13 mouse cellular contexts compared by ENCODE assay signal in genomic region chr5:129726784-129727183, GRCm38 (mm10). TPM values are rescaled to one million over a fixed set of nuclear protein-coding genes. Genes with fewer than 3 reads are reported as not detected.
DNase-seq lines count a peak whose midpoint lies in the region; ATAC-seq and TF ChIP-seq lines count a peak whose summit lies in the region.
"Had no signal": no experiment of that assay in that cellular context is flagged by ENCODE, and none has a peak within 500 bp of the region (broad histone marks: within the 10 kb centered on the region; RNA-seq: fewer than 3 reads in every experiment).

No protein-coding gene starts in this region.

- H3K36me3 ChIP-seq in heart, embryonic 10.5 days: no peaks in the 10 kb centered on the region
- no peaks in the 10 kb centered on the region for H3K36me3 ChIP-seq in limb, embryonic 12.5 days
- H3K36me3 ChIP-seq in limb, embryonic 10.5 days: no peaks in the 10 kb centered on the region
- H3K36me3 ChIP-seq in liver, postnatal 0 days (replicated peaks; ENCODE audit: insufficient read depth, low read length): no peaks in the 10 kb centered on the region
- no peaks in the 10 kb centered on the region for H3K36me3 ChIP-seq in thymus, adult 2 months (ENCODE audit: control insufficient read depth, insufficient read depth, low read length)

- peak overlapping the region; percentile 88; the same call in 1 of the 2 replicates for H3K4me3 ChIP-seq in heart, embryonic 10.5 days
- H3K4me3 ChIP-seq in limb, embryonic 12.5 days (replicated peaks): no peak overlapping the region
- H3K4me3 ChIP-seq in limb, embryonic 10.5 days: no peak overlapping the region
- no peak overlapping the region; the same call in 1 of the 2 replicates for H3K4me3 ChIP-seq in liver, postnatal 0 days (ENCODE audit: low read depth, low read length)
- no peak overlapping the region for H3K4me3 ChIP-seq in thymus, adult 2 months (ENCODE audit: control insufficient read depth, insufficient read depth, low read length)

- H3K4me1 ChIP-seq in heart, embryonic 10.5 days: peaks cover 49% of the 10 kb centered on the region
- H3K4me1 ChIP-seq in limb, embryonic 12.5 days (replicated peaks): peaks cover 36% of the 10 kb centered on the region
- peaks cover 32% of the 10 kb centered on the region for H3K4me1 ChIP-seq in limb, embryonic 10.5 days
- H3K4me1 ChIP-seq in liver, postnatal 0 days (ENCODE audit: insufficient read depth): peaks cover 42% of the 10 kb centered on the region
- peaks cover 9% of the 10 kb centered on the region for H3K4me1 ChIP-seq in thymus, adult 2 months (replicated peaks; ENCODE audit: control insufficient read depth, insufficient read depth, low read length)

- 86% methylated on average over 3 of the region's 3 CpGs for WGBS in heart, embryonic 10.5 days
- WGBS in limb, embryonic 12.5 days: 63% methylated on average over 3 of the region's 3 CpGs
- WGBS in limb, embryonic 10.5 days: 79% methylated on average over 3 of the region's 3 CpGs
- 79% methylated on average over 3 of the region's 3 CpGs for WGBS in liver, postnatal 0 days (ENCODE audit: insufficient replicate concordance)
- 96% methylated on average over 3 of the region's 3 CpGs for WGBS in thymus, adult 2 months

- H3K27ac ChIP-seq in heart, embryonic 10.5 days: peak overlapping the region; percentile 99
- H3K27ac ChIP-seq in limb, embryonic 12.5 days: no peak overlapping the region
- no peak overlapping the region for H3K27ac ChIP-seq in limb, embryonic 10.5 days
- H3K27ac ChIP-seq in liver, postnatal 0 days (ENCODE audit: low read depth): 0 out of 2 replicates have a peak overlapping the region, but pooled peaks have one; percentile 49
- no peak overlapping the region for H3K27ac ChIP-seq in thymus, adult 2 months (ENCODE audit: control insufficient read depth, insufficient read depth, low read length)

- no peaks in the 10 kb centered on the region for H3K9me3 ChIP-seq in heart, embryonic 10.5 days
- no peaks in the 10 kb centered on the region for H3K9me3 ChIP-seq in limb, embryonic 12.5 days
- no peaks in the 10 kb centered on the region for H3K9me3 ChIP-seq in limb, embryonic 10.5 days (replicated peaks)
- H3K9me3 ChIP-seq in liver, postnatal 0 days (ENCODE audit: low read length): no peaks in the 10 kb centered on the region

- no peak overlapping the region for H3K9ac ChIP-seq in limb, embryonic 12.5 days (replicated peaks)
- H3K9ac ChIP-seq in liver, postnatal 0 days (replicated peaks): no peak overlapping the region; the same call in 1 of the 2 replicates

- H3K27me3 ChIP-seq in heart, embryonic 10.5 days (ENCODE audit: insufficient read depth, poor library complexity, severe bottlenecking): no peaks in the 10 kb centered on the region
- no peaks in the 10 kb centered on the region for H3K27me3 ChIP-seq in limb, embryonic 12.5 days
- H3K27me3 ChIP-seq in limb, embryonic 10.5 days (ENCODE audit: low read depth, poor library complexity, severe bottlenecking): no peaks in the 10 kb centered on the region
- H3K27me3 ChIP-seq in liver, postnatal 0 days (ENCODE audit: insufficient read depth, low read length): no peaks in the 10 kb centered on the region
- H3K27me3 ChIP-seq in thymus, adult 2 months (ENCODE audit: control insufficient read depth, insufficient read depth, low read length): no peaks in the 10 kb centered on the region

- intact Hi-C loops in heart, postnatal 10 days (cut with DNase I): loop anchor here (5.0 kb wide), 1 partner anchor 151 kb away; no protein-coding TSS in a partner anchor

- peak overlapping the region; percentile 61; the same call in 1 of the 2 replicates for H3K4me2 ChIP-seq in limb, embryonic 12.5 days
- H3K4me2 ChIP-seq in liver, postnatal 0 days (ENCODE audit: low read depth, low read length): peak overlapping the region; percentile 74

- no peak for TF ChIP-seq POLR2A in thymus, adult 2 months (IDR thresholded peaks at IDR 0.05; ENCODE audit: control insufficient read depth, extremely low read depth, insufficient read depth, low read length, poor library complexity)

- DNase-seq in heart, embryonic 10.5 days (ENCODE audit: low spot score): no peak
- DNase-seq in heart, postnatal 10 days: no peak
- DNase-seq in limb, embryonic 10.5 days (ENCODE audit: low spot score): no peak
- peak; percentile 68 for DNase-seq in ZHBTc4 (ENCODE audit: low read depth, low spot score)
- no peak for DNase-seq in liver, postnatal 0 days
- no peak for DNase-seq in thymus, adult 2 months
- no peak for DNase-seq in thymus, postnatal 0 days (ENCODE audit: low spot score)
- DNase-seq: lung, postnatal 10 days; midbrain, embryonic 14.5 days had no signal

- no peak for TF ChIP-seq EP300 in liver, postnatal 0 days (IDR thresholded peaks at IDR 0.05; ENCODE audit: low read depth)

- no peak for ATAC-seq in limb, embryonic 12.5 days (ENCODE audit: insufficient number of reproducible peaks, insufficient read depth, low FRiP score, low TSS enrichment, low read depth)
- ATAC-seq in liver, postnatal 0 days: no peak
- ATAC-seq: activated CD4-positive, CD25-positive, alpha-beta regulatory T cell, adult 4 months had no signal

- no peak for TF ChIP-seq CTCF in liver, postnatal 0 days (IDR thresholded peaks at IDR 0.05; ENCODE audit: low read depth)
- no peak for TF ChIP-seq CTCF in thymus, adult 2 months (IDR thresholded peaks at IDR 0.05; ENCODE audit: borderline replicate concordance, control insufficient read depth, extremely low read depth, insufficient read depth, low read length, poor library complexity)

RNA-seq across cellular contexts. Expression of gene Nipsnap2, which starts 1.9 kb away (rescaled TPM):
- 140 and 220 TPM in 2 replicates for polyA plus RNA-seq in heart, embryonic 10.5 days (2016; fragmentation: Nextera tagmentation; extraction: Ambion mirVana)
- total RNA-seq in heart, postnatal 10 days (2021): 100 to 1,000 TPM; 591 to 619 TPM
- polyA plus RNA-seq in limb, embryonic 12.5 days (2016; fragmentation: Nextera tagmentation; extraction: Ambion mirVana): 101 and 106 TPM in 2 replicates
- polyA plus RNA-seq in limb, embryonic 10.5 days (2016; fragmentation: Nextera tagmentation; extraction: Ambion mirVana): 59.6 and 75.0 TPM in 2 replicates
- 30.5 and 32.2 TPM in 2 replicates for polyA plus RNA-seq in liver, postnatal 0 days (2015; fragmentation: Nextera tagmentation; extraction: Ambion mirVana)
- 31.5 and 45.9 TPM in 2 replicates for polyA plus RNA-seq in thymus, adult 2 months (2012; rRNA removed)
- 77.2 and 91.7 TPM in 2 replicates for polyA plus RNA-seq in thymus, postnatal 0 days (2015; fragmentation: Nextera tagmentation; extraction: Ambion mirVana)

RNA-seq across cellular contexts. Expression of gene Mrps17, which starts 11.5 kb away (rescaled TPM):
- polyA plus RNA-seq in heart, embryonic 10.5 days (2016; fragmentation: Nextera tagmentation; extraction: Ambion mirVana): 162 and 176 TPM in 2 replicates
- total RNA-seq in heart, postnatal 10 days (2021): 10 to 100 TPM; 88.6 to 91.5 TPM
- polyA plus RNA-seq in limb, embryonic 12.5 days (2016; fragmentation: Nextera tagmentation; extraction: Ambion mirVana): 178 and 186 TPM in 2 replicates
- polyA plus RNA-seq in limb, embryonic 10.5 days (2016; fragmentation: Nextera tagmentation; extraction: Ambion mirVana): 187 and 191 TPM in 2 replicates
- 124 and 130 TPM in 2 replicates for polyA plus RNA-seq in liver, postnatal 0 days (2015; fragmentation: Nextera tagmentation; extraction: Ambion mirVana)
- polyA plus RNA-seq in thymus, adult 2 months (2012; rRNA removed): 66.5 and 83.5 TPM in 2 replicates
- polyA plus RNA-seq in thymus, postnatal 0 days (2015; fragmentation: Nextera tagmentation; extraction: Ambion mirVana): 200 and 203 TPM in 2 replicates

RNA-seq across cellular contexts. Expression of gene Sept14, which starts 18.5 kb away (rescaled TPM):
- polyA plus RNA-seq in heart, embryonic 10.5 days (2016; fragmentation: Nextera tagmentation; extraction: Ambion mirVana): not detected in 2 replicates
- total RNA-seq in heart, postnatal 10 days (2021): not detected
- polyA plus RNA-seq in limb, embryonic 12.5 days (2016; fragmentation: Nextera tagmentation; extraction: Ambion mirVana): not detected in 2 replicates
- polyA plus RNA-seq in limb, embryonic 10.5 days (2016; fragmentation: Nextera tagmentation; extraction: Ambion mirVana): not detected in 2 replicates
- polyA plus RNA-seq in liver, postnatal 0 days (2015; fragmentation: Nextera tagmentation; extraction: Ambion mirVana): not detected in 2 replicates
- polyA plus RNA-seq in thymus, adult 2 months (2012; rRNA removed): 0.11 TPM in 1 of 2 replicates, not detected in the other
- polyA plus RNA-seq in thymus, postnatal 0 days (2015; fragmentation: Nextera tagmentation; extraction: Ambion mirVana): not detected in 2 replicates
- total RNA-seq: left cerebral cortex, postnatal 14 days had no signal
- polyA plus RNA-seq: large intestine, adult 2 months; midbrain, embryonic 14.5 days had no signal

RNA-seq across cellular contexts. Expression of gene Zfp11, which starts 56.9 kb away (rescaled TPM):
- polyA plus RNA-seq in heart, embryonic 10.5 days (2016; fragmentation: Nextera tagmentation; extraction: Ambion mirVana): 5.0 and 5.2 TPM in 2 replicates
- total RNA-seq in heart, postnatal 10 days (2021): 1 to 10 TPM; 4.0 to 4.2 TPM
- polyA plus RNA-seq in limb, embryonic 12.5 days (2016; fragmentation: Nextera tagmentation; extraction: Ambion mirVana): 6.3 and 6.5 TPM in 2 replicates
- 5.9 and 7.0 TPM in 2 replicates for polyA plus RNA-seq in limb, embryonic 10.5 days (2016; fragmentation: Nextera tagmentation; extraction: Ambion mirVana)
- polyA plus RNA-seq in liver, postnatal 0 days (2015; fragmentation: Nextera tagmentation; extraction: Ambion mirVana): 0.47 and 0.54 TPM in 2 replicates
- 1.1 and 1.4 TPM in 2 replicates for polyA plus RNA-seq in thymus, adult 2 months (2012; rRNA removed)
- 1.8 and 2.3 TPM in 2 replicates for polyA plus RNA-seq in thymus, postnatal 0 days (2015; fragmentation: Nextera tagmentation; extraction: Ambion mirVana)

Comparison
In these comparisons a context has a peak if more than half of its experiments do, and no peak if none do; other contexts are left out.
1. H3K27ac ChIP-seq: peak in heart, embryonic 10.5 days (single experiment) and liver, postnatal 0 days (single experiment); none in limb, embryonic 12.5 days (single experiment), limb, embryonic 10.5 days (single experiment) and thymus, adult 2 months (single experiment).